39 mouse cellular contexts compared by ENCODE assay signal in genomic region chr2:154204630-154205029, GRCm38 (mm10). TPM values are rescaled to one million over a fixed set of nuclear protein-coding genes. Genes with fewer than 3 reads are reported as not detected.
"Had no signal": no experiment of that assay in that cellular context is flagged by ENCODE, and none has a peak within 500 bp of the region (broad histone marks: within the 10 kb centered on the region; RNA-seq: fewer than 3 reads in every experiment).

No protein-coding gene starts in this region.

- DNase-seq: gastrocnemius, adult 2 months; gastrocnemius, postnatal 10 days; gastrocnemius, postnatal 25 days; heart, adult 18-20 months; heart, postnatal 10 days; heart, postnatal 4 days; kidney, adult 18-20 months; kidney, adult 8-10 months; kidney, postnatal 10 days; kidney, postnatal 25 days; kidney, postnatal 4 days; liver; liver, embryonic 13.5 days had no signal

- ATAC-seq: hindbrain, embryonic 16.5 days; inflammation-experienced regulatory T-cells, adult 6 months; intestine, embryonic 15.5 days; intestine, postnatal 0 days had no signal

RNA-seq across cellular contexts. Expression of gene Bpifb1, which starts 14.0 kb away (rescaled TPM):
- total RNA-seq: gastrocnemius, adult 2 months; gastrocnemius, postnatal 10 days; gastrocnemius, postnatal 25 days; gastrocnemius, postnatal 4 days; granulocyte monocyte progenitor cell, adult 5-6 weeks had no signal
- polyA plus RNA-seq: hindbrain, embryonic 10.5 days; hindbrain, embryonic 12.5 days; inflammation-experienced regulatory T-cells, adult 6 months; kidney, embryonic 14.5 days; kidney, embryonic 16.5 days; limb, embryonic 10.5 days; limb, embryonic 12.5 days; liver, embryonic 11.5 days had no signal

RNA-seq across cellular contexts. Expression of gene Bpifb5, which starts 18.9 kb away (rescaled TPM):
- total RNA-seq: gastrocnemius, adult 2 months; gastrocnemius, postnatal 10 days; gastrocnemius, postnatal 25 days; heart, adult 18-20 months; heart, adult 8-10 months; heart, postnatal 10 days; heart, postnatal 25 days; heart, postnatal 4 days; layer of hippocampus, adult 2 months; layer of hippocampus, postnatal 25 days; left cerebral cortex, adult 8-10 months; left cerebral cortex, postnatal 25 days had no signal
- polyA plus RNA-seq: inflammation-experienced regulatory T-cells, adult 6 months; limb, embryonic 12.5 days; liver, embryonic 11.5 days; liver, embryonic 13.5 days; liver, embryonic 15.5 days had no signal

RNA-seq across cellular contexts. Expression of gene Bpifa5, which starts 42.2 kb away (rescaled TPM):
- total RNA-seq: gastrocnemius, adult 2 months; gastrocnemius, postnatal 10 days; gastrocnemius, postnatal 25 days; gastrocnemius, postnatal 4 days; granulocyte monocyte progenitor cell, adult 5-6 weeks; heart, adult 18-20 months; heart, adult 8-10 months; heart, postnatal 10 days; heart, postnatal 25 days; heart, postnatal 4 days; layer of hippocampus, adult 2 months; layer of hippocampus, postnatal 25 days; left cerebral cortex, adult 8-10 months; left cerebral cortex, postnatal 25 days had no signal
- polyA plus RNA-seq: heart, embryonic 10.5 days; heart, embryonic 12.5 days; heart, embryonic 14.5 days; heart, embryonic 16.5 days; hindbrain, embryonic 10.5 days; hindbrain, embryonic 12.5 days; hindbrain, embryonic 14.5 days; hindbrain, embryonic 16.5 days; inflammation-experienced regulatory T-cells, adult 6 months; intestine, embryonic 15.5 days; intestine, postnatal 0 days; kidney, embryonic 14.5 days; kidney, embryonic 16.5 days; limb, embryonic 10.5 days; limb, embryonic 12.5 days; limb, embryonic 14.5 days; liver, embryonic 11.5 days; liver, embryonic 15.5 days had no signal

RNA-seq across cellular contexts. Expression of gene Bpifb9a, which starts 53.0 kb away (rescaled TPM):
- total RNA-seq: gastrocnemius, adult 2 months; gastrocnemius, postnatal 10 days; gastrocnemius, postnatal 25 days; gastrocnemius, postnatal 4 days; granulocyte monocyte progenitor cell, adult 5-6 weeks; heart, adult 18-20 months; heart, adult 8-10 months; heart, postnatal 10 days; heart, postnatal 25 days; heart, postnatal 4 days; layer of hippocampus, adult 2 months; layer of hippocampus, postnatal 25 days; left cerebral cortex, adult 8-10 months; left cerebral cortex, postnatal 25 days had no signal
- polyA plus RNA-seq: heart, embryonic 10.5 days; heart, embryonic 14.5 days; heart, embryonic 16.5 days; hindbrain, embryonic 10.5 days; hindbrain, embryonic 12.5 days; hindbrain, embryonic 14.5 days; hindbrain, embryonic 16.5 days; inflammation-experienced regulatory T-cells, adult 6 months; intestine, embryonic 15.5 days; intestine, postnatal 0 days; kidney, embryonic 14.5 days; kidney, embryonic 16.5 days; limb, embryonic 10.5 days; limb, embryonic 12.5 days; limb, embryonic 14.5 days; liver, embryonic 11.5 days; liver, embryonic 13.5 days; liver, embryonic 15.5 days had no signal
